17 mouse cellular contexts compared by ENCODE assay signal in genomic region chr13:78177381-78177950, GRCm38 (mm10). TPM values are rescaled to one million over a fixed set of nuclear protein-coding genes. Genes with fewer than 3 reads are reported as not detected.
DNase-seq lines count a peak whose midpoint lies in the region; ATAC-seq and TF ChIP-seq lines count a peak whose summit lies in the region.
"Had no signal": no experiment of that assay in that cellular context is flagged by ENCODE, and none has a peak within 500 bp of the region (broad histone marks: within the 10 kb centered on the region; RNA-seq: fewer than 3 reads in every experiment).

No protein-coding gene starts in this region.

- H3K27me3 ChIP-seq in midbrain, embryonic 10.5 days (ENCODE audit: low read depth, poor library complexity, severe bottlenecking), result peaks cover 100% of the 10 kb centered on the region
- peaks cover 41% of the 10 kb centered on the region for H3K27me3 ChIP-seq in midbrain, postnatal 0 days (ENCODE audit: insufficient read depth, low read length)
- peaks cover 59% of the 10 kb centered on the region for H3K27me3 ChIP-seq in forebrain, embryonic 12.5 days
- H3K27me3 ChIP-seq in hindbrain, embryonic 13.5 days, result peaks cover 42% of the 10 kb centered on the region
- peaks cover 48% of the 10 kb centered on the region for H3K27me3 ChIP-seq in midbrain, embryonic 15.5 days (replicated peaks)

- DNase-seq in midbrain, embryonic 10.5 days (ENCODE audit: low spot score), result peak; percentile 26
- no peak for DNase-seq in midbrain, postnatal 0 days (ENCODE audit: low spot score)
- no peak for DNase-seq in left cerebral cortex, adult 11 months (ENCODE audit: low spot score)
- no peak for DNase-seq in right cerebral cortex, postnatal 10 days (ENCODE audit: low spot score in 2 of 2)
- DNase-seq in cerebellum, postnatal 4 days (ENCODE audit: low spot score in 2 of 2), result no peak
- DNase-seq: cerebellum, postnatal 14 days; heart, postnatal 36 days; lung, postnatal 10 days; spleen, adult 18-20 months had no signal

- peaks cover 54% of the 10 kb centered on the region for H3K4me1 ChIP-seq in midbrain, embryonic 10.5 days
- 0 out of 2 replicates have a peak, but pooled peaks cover 4% of the 10 kb centered on the region for H3K4me1 ChIP-seq in midbrain, postnatal 0 days (ENCODE audit: insufficient read depth, low read length)
- peaks cover 24% of the 10 kb centered on the region for H3K4me1 ChIP-seq in forebrain, embryonic 12.5 days
- peaks cover 30% of the 10 kb centered on the region for H3K4me1 ChIP-seq in hindbrain, embryonic 13.5 days (replicated peaks)
- H3K4me1 ChIP-seq in midbrain, embryonic 15.5 days, result peaks cover 24% of the 10 kb centered on the region

- H3K27ac ChIP-seq in midbrain, embryonic 10.5 days (replicated peaks), result peak overlapping the region; percentile 93
- no peak overlapping the region for H3K27ac ChIP-seq in midbrain, postnatal 0 days (ENCODE audit: low read depth, low read length)
- H3K27ac ChIP-seq in forebrain, embryonic 12.5 days, result peak overlapping the region; percentile 98
- H3K27ac ChIP-seq in hindbrain, embryonic 13.5 days, result peak overlapping the region; percentile 92; the same call in 1 of the 2 replicates
- peak overlapping the region; percentile 26; the same call in 1 of the 2 replicates for H3K27ac ChIP-seq in midbrain, embryonic 15.5 days
- H3K27ac ChIP-seq: embryonic facial prominence, embryonic 13.5 days; heart, embryonic 13.5 days; limb, embryonic 13.5 days had no signal

- 10% methylated on average over 5 of the region's 5 CpGs for WGBS in midbrain, embryonic 10.5 days
- 38% methylated on average over 5 of the region's 5 CpGs for WGBS in midbrain, postnatal 0 days
- 8% methylated on average over 5 of the region's 5 CpGs for WGBS in forebrain, embryonic 12.5 days
- WGBS in hindbrain, embryonic 13.5 days, result 21% methylated on average over 5 of the region's 5 CpGs
- WGBS in midbrain, embryonic 15.5 days, result 22% methylated on average over 5 of the region's 5 CpGs

- no peak overlapping the region for H3K9ac ChIP-seq in midbrain, postnatal 0 days (replicated peaks; ENCODE audit: low read length, poor library complexity, severe bottlenecking)
- peak overlapping the region; percentile 77 for H3K9ac ChIP-seq in forebrain, embryonic 12.5 days
- peak overlapping the region; percentile 19; the same call in 1 of the 2 replicates for H3K9ac ChIP-seq in hindbrain, embryonic 13.5 days
- H3K9ac ChIP-seq in midbrain, embryonic 15.5 days, result no peak overlapping the region
- H3K9ac ChIP-seq: embryonic facial prominence, embryonic 13.5 days; heart, embryonic 13.5 days; limb, embryonic 13.5 days had no signal

- no peaks in the 10 kb centered on the region for H3K9me3 ChIP-seq in midbrain, embryonic 10.5 days (replicated peaks)
- H3K9me3 ChIP-seq in midbrain, postnatal 0 days (ENCODE audit: low read length), result no peaks in the 10 kb centered on the region
- H3K9me3 ChIP-seq in forebrain, embryonic 12.5 days, result no peaks in the 10 kb centered on the region
- no peaks in the 10 kb centered on the region for H3K9me3 ChIP-seq in hindbrain, embryonic 13.5 days
- no peaks in the 10 kb centered on the region for H3K9me3 ChIP-seq in midbrain, embryonic 15.5 days
- H3K9me3 ChIP-seq: embryonic facial prominence, embryonic 13.5 days; heart, embryonic 13.5 days; limb, embryonic 13.5 days had no signal

- TF ChIP-seq CTCF in midbrain, postnatal 0 days (IDR thresholded peaks at IDR 0.05), result no peak

- H3K36me3 ChIP-seq in midbrain, embryonic 10.5 days, result no peaks in the 10 kb centered on the region
- no peaks in the 10 kb centered on the region for H3K36me3 ChIP-seq in midbrain, postnatal 0 days (ENCODE audit: insufficient read depth, low read length)
- H3K36me3 ChIP-seq in forebrain, embryonic 12.5 days (replicated peaks), result no peaks in the 10 kb centered on the region
- H3K36me3 ChIP-seq in hindbrain, embryonic 13.5 days, result no peaks in the 10 kb centered on the region
- H3K36me3 ChIP-seq in midbrain, embryonic 15.5 days (replicated peaks), result no peaks in the 10 kb centered on the region
- H3K36me3 ChIP-seq: embryonic facial prominence, embryonic 13.5 days; heart, embryonic 13.5 days; limb, embryonic 13.5 days had no signal

- peak overlapping the region; percentile 56 for H3K4me3 ChIP-seq in midbrain, embryonic 10.5 days
- no peak overlapping the region for H3K4me3 ChIP-seq in midbrain, postnatal 0 days (ENCODE audit: low read depth, low read length)
- H3K4me3 ChIP-seq in forebrain, embryonic 12.5 days (replicated peaks), result peak overlapping the region; percentile 47
- peak overlapping the region; percentile 1; the same call in 1 of the 2 replicates for H3K4me3 ChIP-seq in hindbrain, embryonic 13.5 days
- no peak overlapping the region for H3K4me3 ChIP-seq in midbrain, embryonic 15.5 days
- H3K4me3 ChIP-seq: embryonic facial prominence, embryonic 13.5 days; heart, embryonic 13.5 days; limb, embryonic 13.5 days had no signal

- no peak overlapping the region for H3K4me2 ChIP-seq in midbrain, postnatal 0 days (ENCODE audit: low read depth, low read length, poor library complexity, severe bottlenecking)
- peak overlapping the region; percentile 61 for H3K4me2 ChIP-seq in forebrain, embryonic 12.5 days
- H3K4me2 ChIP-seq in hindbrain, embryonic 13.5 days, result peak overlapping the region; percentile 75
- no peak overlapping the region for H3K4me2 ChIP-seq in midbrain, embryonic 15.5 days
- H3K4me2 ChIP-seq: embryonic facial prominence, embryonic 13.5 days; limb, embryonic 13.5 days had no signal

- no peak for ATAC-seq in midbrain, postnatal 0 days (ENCODE audit: low FRiP score)
- ATAC-seq in forebrain, embryonic 12.5 days (ENCODE audit: low FRiP score), result no peak
- no peak for ATAC-seq in hindbrain, embryonic 13.5 days (ENCODE audit: low FRiP score)
- ATAC-seq in midbrain, embryonic 15.5 days (replicated peaks), result no peak
- ATAC-seq: intestine, embryonic 16.5 days had no signal

RNA-seq across cellular contexts. Expression of gene Nr2f1, which starts 22.1 kb away (rescaled TPM):
- 53.1 and 57.4 TPM in 2 replicates for polyA plus RNA-seq in midbrain, embryonic 10.5 days (2016; fragmentation: Nextera tagmentation; extraction: Ambion mirVana)
- total RNA-seq in midbrain, postnatal 0 days (2014; rRNA removed), result 163 and 184 TPM in 2 replicates
- 46.4 and 55.5 TPM in 2 replicates for polyA plus RNA-seq in midbrain, postnatal 0 days (2015; fragmentation: Nextera tagmentation; extraction: Ambion mirVana)
- 86.3 and 113 TPM in 2 replicates for polyA plus RNA-seq in forebrain, embryonic 12.5 days (2016; fragmentation: Nextera tagmentation; extraction: Ambion mirVana)
- 68.9 and 71.3 TPM in 2 replicates for polyA plus RNA-seq in hindbrain, embryonic 13.5 days (2015; fragmentation: Nextera tagmentation; extraction: Ambion mirVana)
- polyA plus RNA-seq in midbrain, embryonic 15.5 days (2015; fragmentation: Nextera tagmentation; extraction: Ambion mirVana), result 58.4 and 61.2 TPM in 2 replicates
- total RNA-seq: megakaryocyte, adult 5-6 weeks had no signal

Comparison
In these comparisons a context has a peak if more than half of its experiments do, and no peak if none do; other contexts are left out.
1. H3K4me3 ChIP-seq: peak in midbrain, embryonic 10.5 days (single experiment), forebrain, embryonic 12.5 days (single experiment) and hindbrain, embryonic 13.5 days (single experiment); none in midbrain, postnatal 0 days (single experiment) and midbrain, embryonic 15.5 days (single experiment).
2. H3K4me2 ChIP-seq: peak in forebrain, embryonic 12.5 days (single experiment) and hindbrain, embryonic 13.5 days (single experiment); none in midbrain, postnatal 0 days (single experiment) and midbrain, embryonic 15.5 days (single experiment).
3. H3K9ac ChIP-seq: peak in forebrain, embryonic 12.5 days (single experiment) and hindbrain, embryonic 13.5 days (single experiment); none in midbrain, postnatal 0 days (single experiment) and midbrain, embryonic 15.5 days (single experiment).